In genomic region chr19:46601491-46601890, GRCm38 (mm10) we compare ENCODE assay signal across 13 mouse cellular contexts. TPM values are rescaled to one million over a fixed set of nuclear protein-coding genes. Genes with fewer than 3 reads are reported as not detected.
DNase-seq lines count a peak whose midpoint lies in the region; ATAC-seq and TF ChIP-seq lines count a peak whose summit lies in the region.
"Had no signal": no experiment of that assay in that cellular context is flagged by ENCODE, and none has a peak within 500 bp of the region (broad histone marks: within the 10 kb centered on the region; RNA-seq: fewer than 3 reads in every experiment).

No protein-coding gene starts in this region.

- H3K4me1 ChIP-seq in heart, embryonic 14.5 days (ENCODE audit: control insufficient read depth in 2 of 2, insufficient read depth in 2 of 2, low read length in 2 of 2), result peaks cover 3 to 20% of the 10 kb centered on the region in 2 experiments; a peak in 3 of 4 replicates
- H3K4me1 ChIP-seq in kidney, adult 2 months (ENCODE audit: control insufficient read depth, insufficient read depth, low read length), result peaks cover 21% of the 10 kb centered on the region

- peaks cover 24% of the 10 kb centered on the region for H3K36me3 ChIP-seq in heart, embryonic 14.5 days (ENCODE audit: control insufficient read depth, insufficient read depth, low read length)
- no peaks in the 10 kb centered on the region for H3K36me3 ChIP-seq in kidney, adult 2 months (ENCODE audit: control insufficient read depth, insufficient read depth, low read length)

- H3K9me3 ChIP-seq in heart, embryonic 14.5 days (ENCODE audit: control insufficient read depth, low read length), result no peaks in the 10 kb centered on the region
- H3K9me3 ChIP-seq: embryonic facial prominence, embryonic 13.5 days; forebrain, embryonic 10.5 days had no signal

- no peak for ATAC-seq in heart, embryonic 14.5 days (ENCODE audit: insufficient number of reproducible peaks, insufficient read depth, low FRiP score, low read depth)

- no peaks in the 10 kb centered on the region for H3K27me3 ChIP-seq in heart, embryonic 14.5 days (ENCODE audit: control insufficient read depth, insufficient read depth, low read length)
- no peaks in the 10 kb centered on the region for H3K27me3 ChIP-seq in kidney, adult 2 months (replicated peaks; ENCODE audit: control insufficient read depth, insufficient read depth, low read length)
- H3K27me3 ChIP-seq: embryonic facial prominence, embryonic 13.5 days had no signal

- intact Hi-C loops in heart, postnatal 14 days (cut with DNase I), result no loop called here

- H3K4me2 ChIP-seq in heart, embryonic 14.5 days (ENCODE audit: low read length), result peak overlapping the region; percentile 93
- H3K4me2 ChIP-seq: embryonic facial prominence, embryonic 13.5 days; hindbrain, embryonic 14.5 days had no signal

- no peak for TF ChIP-seq POLR2A in kidney, adult 2 months (IDR thresholded peaks at IDR 0.05; ENCODE audit: low read depth, low read length)

- no peak for TF ChIP-seq CTCF in kidney, adult 2 months (conservative IDR thresholded peaks at IDR 0.05; ENCODE audit: insufficient read depth, insufficient read length, low read depth, low read length)

- WGBS in heart, embryonic 14.5 days, result 65% methylated on average over 14 of the region's 14 CpGs
- 11% methylated on average over 14 of the region's 14 CpGs for WGBS in kidney, adult 2 months

- peak; percentile 69 to 79 for DNase-seq in adrenal gland, adult (ENCODE audit: inconsistent age in 2 of 2, low spot score in 1 of 2)
- DNase-seq in adrenal gland, adult 8-10 months, result no peak
- no peak for DNase-seq in heart, postnatal 14 days
- DNase-seq in kidney, adult 2 months, result peak; percentile 82
- DNase-seq in kidney, postnatal 36 days, result peak; percentile 72 to 85
- DNase-seq in urinary bladder, adult 18-20 months (ENCODE audit: low spot score in 2 of 2), result no peak
- DNase-seq in B cell, adult 2 months, result no peak
- DNase-seq: lung, adult 18-20 months had no signal

- H3K4me3 ChIP-seq in heart, embryonic 14.5 days (ENCODE audit: control insufficient read depth in 1 of 2, insufficient read depth in 1 of 2, low read depth in 1 of 2, low read length in 2 of 2), result no peak overlapping the region
- peak overlapping the region; percentile 29; the same call in 1 of the 2 replicates for H3K4me3 ChIP-seq in kidney, adult 2 months (ENCODE audit: insufficient read depth, low read depth, low read length)
- H3K4me3 ChIP-seq: embryonic facial prominence, embryonic 13.5 days; forebrain, embryonic 10.5 days had no signal

- 0 out of 2 replicates have a peak overlapping the region, but pooled peaks have one; percentile 11 for H3K9ac ChIP-seq in heart, embryonic 14.5 days (ENCODE audit: low read length)
- H3K9ac ChIP-seq: embryonic facial prominence, embryonic 13.5 days; hindbrain, embryonic 14.5 days had no signal

- no peak overlapping the region for H3K27ac ChIP-seq in heart, embryonic 14.5 days (replicated peaks in 1 of 2; ENCODE audit: control insufficient read depth in 1 of 2, insufficient read depth in 1 of 2, low read depth in 2 of 2, low read length in 2 of 2)
- H3K27ac ChIP-seq in kidney, adult 2 months (ENCODE audit: insufficient read depth, low read depth, low read length), result peak overlapping the region; percentile 49
- H3K27ac ChIP-seq: embryonic facial prominence, embryonic 13.5 days; forebrain, embryonic 10.5 days; hindbrain, embryonic 14.5 days; macrophage had no signal

RNA-seq across cellular contexts. Expression of gene Wbp1l, which starts 2.6 kb away (rescaled TPM):
- total RNA-seq in adrenal gland, adult 8-10 months (2022), result 100 to 1,000 TPM; 149 to 232 (median 189) TPM
- polyA plus RNA-seq in heart, embryonic 14.5 days (2014; fragmentation: Nextera tagmentation; extraction: Ambion mirVana), result 48.8 and 49.3 TPM in 2 replicates
- total RNA-seq in heart, postnatal 14 days (2021), result 10 to 100 TPM; 60.3 to 68.7 TPM
- 60.1 and 60.3 TPM in 2 replicates for polyA plus RNA-seq in kidney, adult 2 months (2012; rRNA removed)

RNA-seq across cellular contexts. Expression of gene Sfxn2, which starts 28.3 kb away (rescaled TPM):
- total RNA-seq in adrenal gland, adult 8-10 months (2022), result 10 to 100 TPM in 3 of 4 experiments, 1 to 10 TPM in 1; 7.0 to 16.4 (median 12.0) TPM
- polyA plus RNA-seq in heart, embryonic 14.5 days (2014; fragmentation: Nextera tagmentation; extraction: Ambion mirVana), result 8.0 and 8.8 TPM in 2 replicates
- total RNA-seq in heart, postnatal 14 days (2021), result 1 to 10 TPM; 4.1 to 5.3 TPM
- 18.9 and 23.0 TPM in 2 replicates for polyA plus RNA-seq in kidney, adult 2 months (2012; rRNA removed)

RNA-seq across cellular contexts. Expression of gene Arl3, which starts 28.5 kb away (rescaled TPM):
- total RNA-seq in adrenal gland, adult 8-10 months (2022), result 10 to 100 TPM; 39.0 to 81.8 (median 61.0) TPM
- 54.4 and 72.5 TPM in 2 replicates for polyA plus RNA-seq in heart, embryonic 14.5 days (2014; fragmentation: Nextera tagmentation; extraction: Ambion mirVana)
- total RNA-seq in heart, postnatal 14 days (2021), result 10 to 100 TPM; 29.7 to 30.0 TPM
- polyA plus RNA-seq in kidney, adult 2 months (2012; rRNA removed), result 52.5 and 62.8 TPM in 2 replicates

Comparison
In these comparisons a context has a peak if more than half of its experiments do, and no peak if none do; other contexts are left out.
1. DNase-seq: peak in adrenal gland, adult (2 of 2), kidney, adult 2 months (single experiment) and kidney, postnatal 36 days (2 of 2); none in adrenal gland, adult 8-10 months (single experiment), heart, postnatal 14 days (0 of 2), urinary bladder, adult 18-20 months (0 of 2) and B cell, adult 2 months (0 of 2).